Mouse (Mus musculus) forebrain, embryonic 13.5 days (tissue): ENCODE measurements around the gene Gm28308. TPM values are rescaled to one million over a fixed set of nuclear protein-coding genes. Genes with fewer than 3 reads are reported as not detected.

Source experiments
- ATAC-seq: fragments of 200-750 bp; cut with Nextera tagmentation; 2 replicates; pipeline ENCODE4 v1.8.0; 2017
- H3K27ac ChIP-seq: fragments of 300-500 bp; sonication (generic); 2 replicates; pipeline ENCODE4 v1.5.1; 2015; ENCODE audit warnings: inconsistent platforms, mild to moderate bottlenecking, moderate library complexity
- H3K27me3 ChIP-seq: fragments of 300-500 bp; sonication (generic); 2 replicates; pipeline ENCODE4 v1.6.1; 2015; ENCODE audit warnings: mild to moderate bottlenecking, inconsistent platforms
- H3K36me3 ChIP-seq: fragments of 300-500 bp; sonication (generic); 2 replicates; pipeline ENCODE4 v1.6.1; 2015; ENCODE audit warnings: mild to moderate bottlenecking, inconsistent platforms; ENCODE audit not compliant: poor library complexity, severe bottlenecking
- H3K4me1 ChIP-seq: fragments of 300-500 bp; sonication (generic); 2 replicates; pipeline ENCODE4 v1.6.1; 2015; ENCODE audit warnings: inconsistent platforms
- H3K4me2 ChIP-seq: fragments of 300-500 bp; sonication (generic); 2 replicates; pipeline ENCODE4 v1.6.1; 2015; ENCODE audit warnings: inconsistent platforms, mild to moderate bottlenecking, moderate library complexity
- H3K4me3 ChIP-seq: fragments of 300-500 bp; sonication (generic); 2 replicates; pipeline ENCODE4 v1.5.1; 2015; ENCODE audit warnings: mild to moderate bottlenecking, inconsistent platforms
- H3K9ac ChIP-seq: fragments of 300-500 bp; sonication (generic); 2 replicates; pipeline ENCODE4 v1.6.1; 2015; ENCODE audit warnings: mild to moderate bottlenecking, inconsistent platforms
- H3K9me3 ChIP-seq: fragments of 300-500 bp; sonication (generic); replicated peaks from 2 replicates; pipeline ENCODE4 v1.6.1; 2016; ENCODE audit warnings: inconsistent platforms
- WGBS: fragments of 180-500 bp; shearing (Covaris S2); methylation state at CpG from one replicate; pipeline ENCODE4 v1.1.7; 2015; 5-methylcytosine and 5-hydroxymethylcytosine counted together
- polyA plus RNA-seq: library from polyadenylated mRNA; unstranded; fragments of >200 nt; fragmentation: Nextera tagmentation; extraction: Ambion mirVana; gene quantifications from 2 replicates; pipeline ENCODE4 v1.2.1, GENCODE M21; 2015

Gene Gm28308
- polyA plus RNA-seq, 1 experiment from 2014 or later, result not detected

DNA sequence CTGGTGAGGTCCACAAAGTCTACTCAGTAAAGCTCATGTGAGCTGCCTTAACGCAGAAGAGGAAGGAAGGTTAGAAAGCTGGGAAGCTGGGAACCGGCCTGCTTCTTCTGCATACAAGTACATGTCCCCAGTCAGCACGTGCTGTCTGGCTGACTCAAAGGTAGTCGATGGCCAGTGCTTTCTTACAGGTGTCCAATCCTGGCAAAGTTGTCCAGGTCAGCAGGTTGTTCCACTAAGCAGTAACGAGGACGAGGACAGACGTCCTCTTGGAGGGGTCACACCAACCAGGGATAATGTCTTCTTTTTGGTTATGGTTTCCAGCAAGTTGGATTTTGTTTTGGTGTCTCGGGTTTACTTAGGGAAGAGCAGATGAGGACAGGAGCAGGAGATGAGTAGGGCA lies 23.2 kb downstream of the Gm28308 start:
- Histone ChIP-seq H3K4me1 (peaks cover 11% of the 10 kb centered on the region), H3K9ac (no peak overlapping the region), H3K27me3 (peaks cover 100% of the 10 kb centered on the region), H3K4me3 (no peak overlapping the region), H3K36me3 (no peaks in the 10 kb centered on the region), H3K27ac (no peak overlapping the region), H3K9me3 (no peaks in the 10 kb centered on the region), H3K4me2 (no peak overlapping the region)
- ATAC-seq, result no peak
- 2% methylated on average over 8 of the region's 8 CpGs for WGBS

DNA sequence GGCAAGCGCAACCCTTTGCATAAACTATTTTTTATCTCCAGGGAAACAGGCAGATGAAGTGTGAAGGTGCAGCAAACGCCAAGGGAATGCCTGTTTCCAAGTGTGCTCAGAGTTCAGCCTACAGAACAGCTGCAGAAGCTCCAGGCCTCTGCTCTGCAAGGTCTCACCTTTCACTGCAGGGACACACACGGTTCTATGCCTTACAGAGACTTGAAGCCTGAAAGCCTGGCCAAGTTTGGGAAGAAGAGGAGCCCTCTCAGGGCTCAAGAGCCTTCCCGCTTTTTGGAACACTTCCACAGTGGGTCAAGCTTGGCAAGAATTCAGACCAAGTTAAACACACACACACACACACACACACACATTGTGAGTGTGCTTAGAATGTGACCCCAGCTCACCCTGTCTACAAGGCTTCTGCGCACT lies 24.0 kb downstream of the Gm28308 start:
- peaks cover 11% of the 10 kb centered on the region for H3K4me1 ChIP-seq
- peaks cover 100% of the 10 kb centered on the region for H3K27me3 ChIP-seq
- no peak overlapping the region for H3K27ac ChIP-seq
- WGBS, result 6% methylated on average over 5 of the region's 5 CpGs
- no peak for ATAC-seq
- no peak overlapping the region for H3K4me2 ChIP-seq
- H3K9ac ChIP-seq, result no peak overlapping the region
- no peak overlapping the region for H3K4me3 ChIP-seq
- no peaks in the 10 kb centered on the region for H3K36me3 ChIP-seq
- no peaks in the 10 kb centered on the region for H3K9me3 ChIP-seq

DNA sequence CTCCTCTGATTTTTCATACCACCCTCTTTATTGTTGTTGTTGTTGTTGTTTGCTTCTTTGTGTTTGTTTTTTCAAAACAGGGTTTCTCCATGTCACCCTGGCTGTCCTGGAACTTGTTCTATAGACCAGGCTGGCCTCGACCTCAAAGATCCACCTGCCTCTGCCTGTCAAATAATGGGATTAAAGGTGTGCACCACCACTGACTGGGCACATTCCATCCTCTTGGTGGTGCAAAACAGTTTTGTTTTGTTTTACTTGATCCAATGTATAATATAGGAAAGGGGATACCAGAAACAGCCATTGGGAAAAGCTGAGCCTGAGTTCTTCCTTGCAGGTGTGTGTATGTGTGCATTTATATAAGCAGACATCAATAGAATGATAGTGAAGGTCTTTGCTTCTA lies 26.6 kb downstream of the Gm28308 start:
- WGBS, result 5% methylated on average over 1 of the region's 1 CpGs
- H3K36me3 ChIP-seq, result no peaks in the 10 kb centered on the region
- no peak overlapping the region for H3K27ac ChIP-seq

DNA sequence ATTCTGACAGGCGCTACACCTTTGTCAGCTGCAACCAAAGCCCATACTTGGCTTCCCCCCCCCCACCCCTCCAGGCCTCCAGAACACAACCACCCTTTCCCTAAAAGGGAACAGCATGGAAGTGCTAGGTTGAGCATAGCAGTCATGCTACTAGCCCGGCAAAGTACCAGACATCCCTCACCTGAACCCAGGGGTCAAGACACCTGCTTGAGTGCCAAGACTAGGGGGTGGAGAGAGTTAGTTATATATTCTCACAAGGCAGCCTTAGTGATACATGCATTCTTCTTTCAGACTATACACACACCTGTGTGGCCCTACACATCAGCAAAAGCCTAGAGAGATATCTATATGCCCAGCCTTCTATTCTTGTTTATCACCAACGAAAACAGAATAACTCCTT lies 27.3 kb downstream of the Gm28308 start:
- H3K27me3 ChIP-seq, result peaks cover 100% of the 10 kb centered on the region
- H3K4me3 ChIP-seq, result no peak overlapping the region
- 6% methylated on average over 3 of the region's 3 CpGs for WGBS
- no peak for ATAC-seq
- H3K9me3 ChIP-seq, result no peaks in the 10 kb centered on the region
- H3K27ac ChIP-seq, result no peak overlapping the region
- H3K4me1 ChIP-seq, result no peaks in the 10 kb centered on the region
- no peak overlapping the region for H3K9ac ChIP-seq
- no peak overlapping the region for H3K4me2 ChIP-seq
- H3K36me3 ChIP-seq, result no peaks in the 10 kb centered on the region

More for the DNA sequence above, 26.6 kb downstream of the Gm28308 start:
- H3K9ac ChIP-seq, result no peak overlapping the region
- no peak overlapping the region for H3K4me3 ChIP-seq
- no peaks in the 10 kb centered on the region for H3K9me3 ChIP-seq
- no peak overlapping the region for H3K4me2 ChIP-seq
- peaks cover 6% of the 10 kb centered on the region for H3K4me1 ChIP-seq
- peaks cover 100% of the 10 kb centered on the region for H3K27me3 ChIP-seq
- no peak for ATAC-seq

DNA sequence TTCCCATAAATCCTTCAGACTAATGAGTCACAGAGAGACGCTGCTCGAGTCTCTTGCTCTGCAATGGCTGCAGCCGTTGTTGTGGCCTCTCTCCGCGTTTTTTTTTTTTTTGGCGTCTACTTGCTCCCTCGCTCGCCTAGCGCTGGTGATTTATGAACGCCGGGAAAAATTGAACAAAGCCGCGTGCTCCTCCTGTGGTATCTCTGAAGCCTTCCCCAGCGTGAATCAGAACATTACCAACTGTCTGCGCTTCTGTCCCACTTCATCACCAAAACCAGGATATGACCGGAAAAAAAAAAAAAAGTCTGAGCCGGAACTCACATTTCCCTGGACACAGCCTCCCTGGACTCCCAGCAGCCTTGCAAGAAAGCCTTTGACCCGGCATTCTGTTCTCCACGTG lies 27.9 kb downstream of the Gm28308 start:
- Histone ChIP-seq H3K4me1 (no peaks in the 10 kb centered on the region), H3K27ac (no peak overlapping the region), H3K36me3 (no peaks in the 10 kb centered on the region), H3K4me3 (no peak overlapping the region), H3K4me2 (no peak overlapping the region), H3K27me3 (peaks cover 100% of the 10 kb centered on the region), H3K9me3 (no peaks in the 10 kb centered on the region), H3K9ac (no peak overlapping the region)
- ATAC-seq, result no peak
- under 1% methylated on average over 19 of the region's 19 CpGs for WGBS

DNA sequence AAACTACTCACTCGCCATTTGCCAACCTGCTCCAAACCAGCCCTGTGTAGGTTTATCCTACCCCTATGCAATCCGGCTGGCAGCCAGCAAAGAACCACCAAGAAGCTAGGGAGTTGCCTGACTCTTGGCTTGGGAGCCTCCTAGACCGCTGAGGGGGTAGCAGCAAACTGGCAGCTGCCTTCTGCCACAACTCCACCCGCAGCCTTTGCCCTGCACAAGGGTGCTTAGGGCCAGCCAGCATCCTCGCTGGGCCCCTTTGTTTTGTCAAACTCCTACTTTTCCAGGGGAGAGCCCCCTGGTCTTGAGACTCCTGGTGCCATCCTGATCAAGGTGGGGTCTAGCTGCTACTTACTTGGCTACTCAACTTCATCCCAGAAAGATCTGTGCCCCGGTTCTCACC lies 28.5 kb downstream of the Gm28308 start:
- ATAC-seq, result no peak
- Histone ChIP-seq H3K4me1 (no peaks in the 10 kb centered on the region), H3K4me3 (no peak overlapping the region), H3K4me2 (no peak overlapping the region), H3K27ac (no peak overlapping the region), H3K36me3 (no peaks in the 10 kb centered on the region), H3K9ac (no peak overlapping the region), H3K9me3 (no peaks in the 10 kb centered on the region), H3K27me3 (peaks cover 100% of the 10 kb centered on the region)
- 3% methylated on average over 6 of the region's 6 CpGs for WGBS

DNA sequence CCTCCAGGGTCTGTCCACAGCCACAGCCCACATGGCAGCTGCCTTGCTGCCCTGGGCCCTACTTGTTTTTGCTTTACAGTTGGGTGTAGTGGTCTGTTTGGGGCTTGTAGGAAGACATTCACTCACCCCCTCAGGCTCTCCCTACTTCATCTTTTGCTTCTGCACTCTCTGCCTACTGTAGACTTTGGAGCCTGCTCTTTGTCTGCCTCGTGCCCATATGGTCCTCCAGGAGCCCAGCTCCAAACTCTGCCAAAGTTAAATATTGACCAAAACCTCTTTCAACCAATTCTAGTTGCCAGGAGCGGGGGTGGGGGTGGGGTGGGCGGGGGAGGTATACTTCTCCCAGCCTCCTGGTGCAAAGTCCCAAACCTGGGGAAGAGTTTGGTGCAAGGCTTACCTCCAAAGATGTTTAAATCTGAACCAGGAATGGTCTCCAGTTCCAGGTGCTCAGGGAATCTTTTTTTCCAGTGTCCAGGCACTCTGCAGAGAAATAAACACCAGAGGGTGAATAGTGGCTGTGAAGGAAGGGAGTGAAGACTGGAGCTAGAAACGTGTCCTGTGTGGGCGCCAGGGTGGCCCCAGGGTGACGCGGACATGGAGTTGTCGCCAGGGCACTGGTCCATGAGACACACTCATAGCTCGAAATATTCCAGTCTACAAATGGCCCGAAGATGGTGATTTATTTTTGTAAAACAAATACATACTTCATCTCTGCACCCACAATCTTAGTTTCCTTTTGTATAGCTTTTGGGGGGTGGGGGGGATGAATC lies 29.6 kb downstream of the Gm28308 start:
- no peak overlapping the region for H3K27ac ChIP-seq
- H3K36me3 ChIP-seq, result no peaks in the 10 kb centered on the region
- H3K4me1 ChIP-seq, result no peaks in the 10 kb centered on the region
- no peak for ATAC-seq
- no peaks in the 10 kb centered on the region for H3K9me3 ChIP-seq
- H3K27me3 ChIP-seq, result peaks cover 100% of the 10 kb centered on the region
- H3K4me2 ChIP-seq, result no peak overlapping the region
- 7% methylated on average over 10 of the region's 10 CpGs for WGBS
- H3K4me3 ChIP-seq, result no peak overlapping the region
- H3K9ac ChIP-seq, result no peak overlapping the region

- H3K4me2 ChIP-seq, result no peak overlapping the region
- no peaks in the 10 kb centered on the region for H3K36me3 ChIP-seq
- H3K27me3 ChIP-seq, result peaks cover 100% of the 10 kb centered on the region
- H3K9ac ChIP-seq, result no peak overlapping the region
- H3K4me3 ChIP-seq, result no peak overlapping the region
- H3K9me3 ChIP-seq, result no peaks in the 10 kb centered on the region
- no peak for ATAC-seq
- H3K27ac ChIP-seq, result no peak overlapping the region
- 6% methylated on average over 1 of the region's 1 CpGs for WGBS
- no peaks in the 10 kb centered on the region for H3K4me1 ChIP-seq
Measured at GRCm38 (mm10) chr6:52182793-52183192, 30.3 kb downstream of the Gm28308 start.

DNA sequence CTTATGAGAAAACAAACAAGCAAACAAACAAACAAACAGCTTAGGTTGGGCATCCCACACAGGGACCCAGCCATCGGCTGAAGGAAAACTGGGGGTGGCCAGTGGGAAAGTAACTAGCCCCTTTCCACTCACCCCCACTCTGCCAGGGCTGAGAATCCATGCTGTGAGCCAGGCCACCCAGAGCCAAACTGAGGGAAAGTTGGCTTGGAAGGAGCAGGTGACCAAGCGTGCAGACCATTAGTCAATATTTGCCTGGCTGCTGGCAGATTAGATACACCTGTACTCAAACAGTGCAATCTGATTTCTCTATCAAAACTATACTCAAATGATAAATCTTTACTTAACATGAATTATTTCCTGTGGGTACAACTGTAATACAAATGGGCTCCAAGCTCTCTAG lies 31.1 kb downstream of the Gm28308 start:
- WGBS, result 17% methylated on average over 2 of the region's 2 CpGs
- Histone ChIP-seq H3K27ac (no peak overlapping the region), H3K27me3 (peaks cover 100% of the 10 kb centered on the region), H3K36me3 (no peaks in the 10 kb centered on the region), H3K9me3 (no peaks in the 10 kb centered on the region), H3K4me1 (no peaks in the 10 kb centered on the region), H3K4me3 (no peak overlapping the region), H3K4me2 (no peak overlapping the region), H3K9ac (no peak overlapping the region)
- ATAC-seq, result no peak

DNA sequence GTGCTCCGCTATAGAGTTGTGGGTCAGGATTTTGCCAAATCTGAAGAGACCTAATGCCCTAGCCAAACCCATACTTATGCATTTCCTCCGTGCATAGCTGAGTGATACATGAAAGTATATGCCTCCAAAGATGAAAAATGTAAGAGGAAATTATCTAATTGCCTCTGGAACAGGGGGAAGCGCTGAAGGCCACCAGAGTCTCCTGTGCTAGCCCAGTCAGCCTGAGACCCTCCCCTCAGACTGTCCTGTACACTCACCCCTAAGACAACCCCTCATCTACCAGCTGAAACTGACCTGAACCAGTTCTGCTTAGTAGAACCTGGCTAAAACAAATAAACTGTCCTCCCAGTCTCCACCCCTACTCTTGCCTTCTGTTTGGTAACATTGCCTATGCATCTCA lies 32.4 kb downstream of the Gm28308 start:
- 4% methylated on average over 3 of the region's 3 CpGs for WGBS
- Histone ChIP-seq H3K4me3 (no peak overlapping the region), H3K4me2 (no peak overlapping the region), H3K36me3 (no peaks in the 10 kb centered on the region), H3K9me3 (no peaks in the 10 kb centered on the region), H3K4me1 (no peaks in the 10 kb centered on the region), H3K27ac (no peak overlapping the region), H3K27me3 (peaks cover 100% of the 10 kb centered on the region), H3K9ac (no peak overlapping the region)
- ATAC-seq, result no peak

DNA sequence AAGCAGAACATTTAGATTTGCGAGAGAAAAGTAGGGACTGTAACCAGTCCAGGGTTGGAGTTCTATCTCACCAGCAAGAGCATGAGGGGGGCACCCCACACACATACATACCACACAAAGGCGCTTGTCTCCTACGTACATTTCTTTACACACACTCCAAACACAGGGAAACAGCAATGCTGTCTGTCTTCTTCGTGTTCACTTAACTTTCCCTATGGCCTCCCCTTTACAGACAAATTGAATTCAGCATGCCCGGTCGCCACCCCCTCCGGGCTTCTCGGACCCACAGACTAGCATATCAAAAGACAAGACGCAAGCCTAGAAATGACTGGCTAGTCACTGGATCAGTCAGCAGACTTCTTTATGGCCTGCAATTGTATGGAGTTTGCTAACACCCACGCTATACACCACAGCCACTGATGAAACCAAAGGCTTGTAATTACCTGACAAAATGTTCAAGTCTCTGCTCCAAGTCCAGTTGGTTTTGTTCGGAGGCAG lies 32.9 kb downstream of the Gm28308 start:
- Histone ChIP-seq H3K27ac (no peak overlapping the region), H3K36me3 (no peaks in the 10 kb centered on the region), H3K4me3 (no peak overlapping the region), H3K4me1 (no peaks in the 10 kb centered on the region), H3K9me3 (no peaks in the 10 kb centered on the region), H3K4me2 (no peak overlapping the region), H3K27me3 (peaks cover 100% of the 10 kb centered on the region), H3K9ac (no peak overlapping the region)
- WGBS, result 2% methylated on average over 11 of the region's 11 CpGs
- ATAC-seq, result no peak

DNA sequence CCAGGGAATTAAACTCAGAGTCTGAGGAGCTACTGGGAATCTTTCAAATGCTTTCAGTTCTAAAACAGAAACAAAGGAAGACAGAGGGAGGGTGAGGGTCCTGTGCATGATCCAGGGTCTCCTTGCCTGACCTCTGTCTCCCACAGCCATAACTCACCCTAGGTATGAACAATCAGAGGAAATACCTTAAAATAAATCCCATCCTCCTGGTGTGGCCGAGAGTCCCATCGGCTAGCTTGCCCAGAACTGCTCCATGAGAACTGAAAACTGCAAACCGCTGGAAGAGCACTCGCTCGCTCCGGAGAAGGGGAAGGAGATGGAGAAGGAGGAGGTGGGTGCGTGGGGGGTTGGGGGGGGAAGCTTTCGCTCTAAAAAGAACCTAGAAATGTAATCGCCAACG lies 33.4 kb downstream of the Gm28308 start:
- no peaks in the 10 kb centered on the region for H3K36me3 ChIP-seq
- no peak for ATAC-seq
- 2% methylated on average over 10 of the region's 10 CpGs for WGBS
- no peak overlapping the region for H3K4me3 ChIP-seq
- H3K4me2 ChIP-seq, result no peak overlapping the region
- H3K4me1 ChIP-seq, result no peaks in the 10 kb centered on the region
- no peaks in the 10 kb centered on the region for H3K9me3 ChIP-seq
- no peak overlapping the region for H3K27ac ChIP-seq
- peaks cover 100% of the 10 kb centered on the region for H3K27me3 ChIP-seq
- no peak overlapping the region for H3K9ac ChIP-seq
